Mouse (Mus musculus): ENCODE measurements around the gene 4933406M09Rik. TPM values are rescaled to one million over a fixed set of nuclear protein-coding genes. Genes with fewer than 3 reads are reported as not detected.

Gene 4933406M09Rik
- not detected for total RNA-seq (2022)

GRCm38 (mm10) chr1:134385666-134386065, at the start of gene 4933406M09Rik:
Gene 4933406M09Rik, plus strand, starts transcription at chr1:134385940.
- no peak for DNase-seq (ENCODE audit: low spot score in 2 of 2)

GRCm38 (mm10) chr1:134336958-134337710, 48.6 kb upstream of the 4933406M09Rik start:
- DNase-seq (ENCODE audit: low spot score in 2 of 2), result peak in 1 of 2 experiments; percentile 2

DNA sequence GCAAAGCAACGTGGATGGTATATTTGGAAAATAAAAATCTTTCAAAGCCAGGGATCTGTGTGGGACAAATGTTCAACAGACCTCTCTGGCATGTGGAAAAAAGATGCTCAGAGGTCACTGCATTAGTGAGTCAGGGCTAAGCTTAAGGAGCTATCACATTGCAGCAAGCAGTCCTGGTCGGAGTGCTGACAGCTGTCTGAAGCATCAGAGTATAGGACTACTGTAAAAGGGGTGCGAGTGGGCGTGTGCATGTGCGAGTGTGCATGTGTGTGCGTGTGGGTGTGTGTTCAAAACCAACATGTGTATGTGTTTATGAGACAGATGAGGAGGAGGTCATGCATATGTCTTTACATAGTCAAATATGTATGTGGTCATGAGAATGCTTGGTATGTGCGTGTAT, 46.6 kb upstream of the 4933406M09Rik start:
- DNase-seq (ENCODE audit: low spot score in 2 of 2), result peak in 1 of 2 experiments; percentile 2

DNA sequence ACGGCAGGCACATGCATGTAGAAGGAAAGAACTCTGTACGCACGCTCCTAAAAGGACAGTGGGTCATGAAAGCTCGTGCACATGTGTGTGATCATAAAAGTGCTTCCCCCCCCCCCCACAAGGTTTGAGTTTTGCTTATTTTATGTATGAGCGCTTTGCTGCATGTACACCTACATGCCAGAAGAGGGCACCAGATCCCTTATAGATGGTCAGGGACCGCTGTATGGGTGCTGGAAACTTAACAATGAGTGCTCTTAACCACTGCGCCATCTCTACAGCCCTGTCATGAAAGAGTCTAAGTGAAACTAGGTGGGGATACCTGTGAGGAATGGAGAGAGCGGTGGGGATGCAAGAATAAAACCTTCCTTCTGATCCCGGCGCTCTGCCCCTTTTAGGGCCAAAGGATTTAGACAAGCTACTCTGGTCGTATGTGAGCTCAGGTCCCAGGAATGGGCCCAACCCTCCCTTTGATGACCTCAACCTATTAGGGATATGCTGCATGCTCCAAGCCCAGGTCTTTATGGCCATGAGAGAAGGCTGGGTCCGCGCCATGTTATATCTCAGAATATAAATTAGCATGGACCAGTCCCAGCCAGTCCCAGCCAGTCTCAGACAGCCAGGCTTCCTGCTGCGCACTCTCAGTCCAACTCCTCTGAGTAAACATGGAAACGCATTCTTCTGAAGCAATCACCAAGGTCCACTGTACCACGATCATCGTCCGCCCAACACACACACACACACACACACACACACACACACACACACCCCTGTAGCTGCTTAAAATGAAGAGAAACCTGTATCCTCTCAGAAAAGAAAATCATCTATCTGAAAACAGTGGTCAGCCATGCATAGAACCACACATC, 45.8 kb upstream of the 4933406M09Rik start:
- no peak for DNase-seq (ENCODE audit: low spot score in 2 of 2)

- DNase-seq (ENCODE audit: low spot score in 2 of 2), result no peak
Observed at GRCm38 (mm10) chr1:134341641-134342277, 44.0 kb upstream of the 4933406M09Rik start.

DNA sequence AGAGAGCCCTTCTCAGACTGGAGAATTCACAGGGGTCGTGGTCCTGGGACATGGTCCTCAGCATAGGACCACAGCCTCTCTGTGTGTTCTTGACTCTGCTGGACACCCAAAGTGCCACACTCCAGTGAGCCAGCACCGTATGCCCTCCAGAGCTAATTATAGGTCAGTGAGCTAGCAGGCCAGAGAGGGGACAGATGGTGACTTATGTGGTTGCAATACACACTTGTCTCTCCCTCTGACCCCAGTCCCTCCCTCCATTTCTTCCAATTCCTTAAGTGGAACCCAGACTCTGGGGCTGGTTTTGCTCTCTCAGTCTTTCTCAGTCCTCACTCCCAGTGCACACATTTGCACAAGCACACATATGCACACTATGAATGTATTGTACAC, 43.5 kb upstream of the 4933406M09Rik start:
- no peak for DNase-seq (ENCODE audit: low spot score in 2 of 2)

DNA sequence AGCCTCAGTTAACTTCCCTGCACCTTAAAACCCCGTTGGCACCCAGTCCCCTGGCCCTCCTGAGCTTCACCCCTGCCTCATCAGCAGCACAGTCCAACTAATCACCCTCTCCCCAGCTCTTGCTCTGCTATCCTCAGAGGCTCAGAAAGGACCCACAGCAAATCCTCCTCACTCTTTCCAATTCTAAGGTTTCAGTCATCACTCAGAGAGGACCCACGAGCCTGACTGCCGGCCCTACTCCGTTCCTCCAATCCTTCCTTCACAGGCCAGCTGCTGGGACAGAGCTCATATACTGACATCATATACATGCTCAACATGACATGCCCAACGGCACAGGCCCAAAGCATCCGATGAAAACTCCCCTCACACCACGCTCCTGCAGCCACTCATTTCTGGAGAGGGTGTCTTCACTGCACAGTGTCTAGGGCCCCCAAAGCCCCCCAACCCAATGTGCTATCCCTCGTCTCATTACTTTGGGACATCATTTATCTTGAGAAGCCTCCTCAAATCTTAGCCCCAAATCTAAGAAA, 42.9 kb upstream of the 4933406M09Rik start:
- DNase-seq (ENCODE audit: low spot score in 2 of 2), result no peak

- no peak for DNase-seq (ENCODE audit: low spot score in 2 of 2)
Observed at GRCm38 (mm10) chr1:134343567-134343966, 42.2 kb upstream of the 4933406M09Rik start.

- DNase-seq (ENCODE audit: low spot score in 2 of 2), result no peak
Observed at GRCm38 (mm10) chr1:134344005-134344950, 41.5 kb upstream of the 4933406M09Rik start.

- DNase-seq (ENCODE audit: low spot score in 2 of 2), result no peak
Observed at GRCm38 (mm10) chr1:134345075-134345474, 40.7 kb upstream of the 4933406M09Rik start.

DNA sequence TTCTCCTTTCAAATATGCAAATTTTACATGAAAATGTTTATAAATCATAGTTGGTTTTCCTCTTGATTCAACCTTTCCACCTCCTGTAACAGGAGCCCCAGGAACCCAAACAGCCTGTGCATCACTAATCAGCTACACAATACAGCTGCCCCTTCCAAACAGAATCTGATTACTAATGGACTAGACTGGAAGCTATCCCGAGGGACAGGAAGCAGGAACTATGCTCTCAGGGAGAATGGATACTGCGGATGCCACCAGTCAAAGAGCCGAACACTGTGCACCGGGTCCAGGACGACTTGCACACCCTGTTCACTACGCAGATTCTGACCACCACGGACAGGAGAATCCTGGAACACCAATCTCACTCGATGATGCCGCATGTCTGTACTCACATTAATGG, 37.9 kb upstream of the 4933406M09Rik start:
- no peak for DNase-seq (ENCODE audit: low spot score in 2 of 2)

DNA sequence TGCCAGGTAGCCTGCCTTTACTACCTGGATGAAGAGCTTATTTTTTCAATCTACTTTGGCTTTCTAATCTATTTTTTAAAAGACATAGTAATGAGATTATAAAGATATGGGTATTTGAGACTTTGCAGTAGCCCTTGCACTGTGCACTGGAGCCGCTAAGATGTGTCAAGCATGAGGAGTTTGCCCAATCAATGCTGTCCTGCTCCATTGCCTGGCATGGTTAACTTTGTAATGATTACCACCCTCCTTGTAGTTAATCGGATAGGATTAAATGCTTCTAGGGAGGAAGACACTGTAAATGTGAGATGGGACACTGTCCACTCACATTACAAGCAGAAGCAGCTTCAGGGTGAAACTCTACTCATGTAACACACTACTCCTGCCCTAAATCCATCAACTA, 32.4 kb upstream of the 4933406M09Rik start:
- DNase-seq (ENCODE audit: low spot score in 2 of 2), result no peak

DNA sequence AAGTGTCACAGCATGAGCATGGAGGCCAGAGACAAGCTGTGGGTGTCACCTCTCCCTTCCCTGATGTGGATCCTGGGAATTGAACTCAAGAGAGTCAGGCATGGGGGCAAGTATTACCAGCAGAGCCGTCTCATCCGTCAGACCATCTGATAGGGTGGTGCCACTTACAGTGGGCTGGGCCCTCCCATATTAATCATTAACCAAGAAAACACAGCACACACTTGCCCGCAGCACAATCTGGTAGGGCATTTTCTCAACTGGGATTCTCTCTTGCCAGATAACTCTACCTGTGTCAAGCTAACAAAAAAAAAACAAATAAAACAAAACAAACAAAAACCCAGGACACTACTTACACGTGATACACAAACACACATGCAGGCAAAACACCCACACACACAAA, 28.3 kb upstream of the 4933406M09Rik start:
- DNase-seq (ENCODE audit: low spot score in 2 of 2), result no peak

DNA sequence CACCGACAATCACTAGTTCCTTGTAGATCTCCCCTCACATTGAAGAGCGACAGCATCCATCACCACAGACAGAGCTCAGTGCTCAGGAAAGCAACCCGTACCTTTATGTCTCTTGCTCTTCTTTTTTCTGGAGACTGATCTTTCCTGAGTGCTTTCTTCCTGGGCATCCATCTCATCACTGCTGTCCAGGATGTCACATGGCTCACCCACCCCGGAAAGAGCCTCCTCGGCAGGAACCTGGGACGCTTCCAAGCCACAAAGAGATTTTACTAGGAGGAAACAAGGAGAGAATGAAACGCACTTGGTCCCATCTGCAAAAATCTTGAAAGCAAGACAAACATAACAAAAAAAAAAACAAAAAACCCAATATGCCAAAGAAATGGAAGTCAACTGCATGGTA, 25.1 kb upstream of the 4933406M09Rik start:
- DNase-seq (ENCODE audit: low spot score in 2 of 2), result no peak

DNA sequence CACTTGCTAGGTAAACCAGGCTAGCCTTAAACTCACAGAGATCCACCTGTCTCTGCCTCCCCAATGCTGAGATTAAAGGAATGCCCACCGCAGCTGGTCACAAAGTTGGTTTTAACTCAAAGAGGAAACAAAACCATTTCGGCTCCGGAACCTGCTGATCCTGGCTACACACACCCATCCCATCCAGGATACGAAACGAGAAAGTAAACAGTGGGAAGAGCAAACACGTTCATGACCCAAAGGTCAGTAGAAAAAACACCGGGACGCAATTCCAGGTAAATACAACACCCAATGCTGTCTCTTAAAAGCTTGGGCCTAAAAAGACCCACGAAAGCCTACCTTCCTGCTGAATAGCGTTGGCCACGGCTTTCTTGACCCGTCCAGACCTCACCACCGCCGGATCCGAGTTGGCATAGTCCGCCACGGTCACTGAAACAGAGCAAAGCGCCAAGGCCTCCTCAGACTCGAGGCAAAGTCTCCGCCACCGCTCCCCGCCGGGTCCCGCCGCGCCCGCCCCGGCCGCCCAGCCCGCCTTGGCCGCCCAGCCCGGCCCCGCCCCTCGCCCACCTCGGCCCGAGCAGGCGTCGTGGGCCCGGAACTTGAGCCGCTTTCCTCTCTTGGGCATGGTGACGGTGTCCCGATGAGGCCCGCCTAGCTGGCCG, 24.4 kb upstream of the 4933406M09Rik start:
- no peak for DNase-seq (ENCODE audit: low spot score in 2 of 2)

GRCm38 (mm10) chr1:134361857-134362212, 23.9 kb upstream of the 4933406M09Rik start, which contains the start of gene Tmem183a:
Gene Tmem183a, minus strand, starts transcription at chr1:134361979.
- DNase-seq (ENCODE audit: low spot score in 2 of 2), result peak; percentile 94 to 95

DNA sequence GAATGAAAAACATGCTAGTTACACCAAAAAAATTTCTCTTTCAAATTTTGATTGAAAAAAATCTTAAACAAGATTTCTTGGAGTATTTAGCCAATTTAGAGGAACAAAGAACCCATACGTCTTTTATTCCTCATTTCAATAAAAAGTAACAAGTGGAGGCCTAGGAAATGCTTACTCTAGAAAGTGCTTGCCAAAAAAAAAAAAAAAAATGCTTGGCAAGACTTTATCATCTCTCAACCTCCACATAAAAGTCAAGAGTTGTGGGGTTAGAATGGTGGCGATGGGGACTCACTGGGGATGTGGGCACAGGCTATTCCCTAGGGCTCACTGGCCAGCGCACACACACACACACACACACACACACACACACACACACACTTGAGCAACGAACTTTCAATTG, 22.5 kb upstream of the 4933406M09Rik start:
- no peak for DNase-seq (ENCODE audit: low spot score in 2 of 2)

GRCm38 (mm10) chr1:134365491-134365890, 20.2 kb upstream of the 4933406M09Rik start:
- no peak for DNase-seq (ENCODE audit: low spot score in 2 of 2)

- peak; percentile 30 to 35 for DNase-seq (ENCODE audit: low spot score in 2 of 2)
Observed at GRCm38 (mm10) chr1:134368777-134369337, 16.9 kb upstream of the 4933406M09Rik start.

GRCm38 (mm10) chr1:134374124-134374523, 11.6 kb upstream of the 4933406M09Rik start:
- no peak for DNase-seq (ENCODE audit: low spot score in 2 of 2)

Measured in gastrocnemius, adult 8-10 months (tissue).